Mouse (Mus musculus) retina, postnatal 1 day (tissue): ENCODE results near the gene Cluh.

ENCODE experiments used
- DNase-seq: peaks from one replicate; pipeline ENCODE4 v3.0.0-alpha.2; 2012

Cluh gene

DNA sequence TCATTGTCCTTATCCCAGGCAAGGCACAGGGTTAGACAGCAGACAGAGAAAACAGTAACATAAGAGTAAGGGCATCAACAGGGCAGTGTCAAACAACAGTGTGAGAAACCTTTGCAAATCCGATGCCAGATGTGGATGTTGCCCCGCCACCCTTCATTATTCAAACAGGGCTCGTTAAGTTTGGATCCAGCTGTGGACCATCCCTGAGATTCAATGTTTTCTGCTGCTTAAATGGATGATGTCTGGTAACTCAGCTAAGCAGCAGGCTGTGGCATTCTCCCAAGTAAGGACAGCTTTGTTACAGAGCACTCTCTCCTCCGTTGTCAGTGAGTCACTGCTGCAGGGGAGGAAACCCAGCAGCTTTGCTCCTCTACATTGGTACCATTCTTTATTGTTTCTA, 25.9 kb downstream of the Cluh start:
- no peak for DNase-seq

DNA sequence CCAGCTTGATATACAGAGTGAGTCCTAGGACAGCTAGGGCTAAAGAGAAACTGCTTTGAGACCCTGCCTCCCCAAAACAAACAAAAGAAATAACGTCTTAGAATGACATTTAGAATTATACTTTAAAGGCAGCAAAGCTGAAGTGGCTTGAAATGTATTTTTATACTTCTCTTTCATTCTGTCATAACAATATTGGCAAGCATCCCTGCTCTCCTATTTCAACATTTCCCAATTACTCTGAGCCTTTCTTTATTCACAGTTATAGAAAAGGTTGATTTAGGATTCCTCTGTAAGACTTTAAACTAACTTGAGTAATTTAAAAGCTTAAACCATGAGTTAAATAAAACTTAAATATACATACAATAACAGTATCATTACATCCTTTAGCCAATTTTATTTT, 42.9 kb downstream of the Cluh start:
- no peak for DNase-seq

DNA sequence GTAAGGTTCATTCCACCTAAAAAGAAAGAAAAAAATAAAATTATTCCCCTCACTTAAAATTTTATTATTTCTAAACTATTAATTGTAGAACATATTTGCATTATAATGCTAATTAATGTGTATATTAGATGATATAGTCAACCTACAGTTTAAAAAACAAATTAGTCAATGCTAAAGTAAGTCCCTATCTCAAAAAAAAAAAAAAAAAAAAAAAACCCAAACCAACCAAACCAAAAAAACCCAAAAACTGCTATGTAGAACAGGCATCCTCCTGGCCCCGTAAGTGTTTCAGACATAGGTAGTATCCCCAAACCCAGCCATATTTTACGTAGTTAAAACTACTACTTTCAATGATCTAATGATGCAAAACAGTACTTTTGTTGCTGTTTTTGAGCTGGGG, 50.2 kb downstream of the Cluh start:
- DNase-seq = no peak

DNA sequence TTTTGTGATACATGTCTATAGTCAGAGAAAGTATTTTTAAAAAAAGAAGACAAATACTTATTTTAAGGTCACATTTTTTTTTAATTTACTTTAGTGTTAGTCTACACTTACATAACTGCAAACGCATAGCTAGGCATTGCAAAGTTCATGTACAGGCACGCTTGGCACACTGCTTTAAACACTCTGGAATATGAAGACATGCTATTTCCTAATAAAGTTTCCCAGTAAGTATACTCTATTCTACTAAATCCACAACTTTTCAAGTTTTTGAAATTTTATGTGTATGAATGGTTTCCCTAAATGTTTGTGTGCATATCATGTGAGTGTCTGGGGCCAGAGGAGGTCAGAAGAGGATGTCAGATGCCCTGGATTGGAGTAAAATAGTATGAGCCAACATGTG, 54.8 kb downstream of the Cluh start:
- DNase-seq = no peak

DNA sequence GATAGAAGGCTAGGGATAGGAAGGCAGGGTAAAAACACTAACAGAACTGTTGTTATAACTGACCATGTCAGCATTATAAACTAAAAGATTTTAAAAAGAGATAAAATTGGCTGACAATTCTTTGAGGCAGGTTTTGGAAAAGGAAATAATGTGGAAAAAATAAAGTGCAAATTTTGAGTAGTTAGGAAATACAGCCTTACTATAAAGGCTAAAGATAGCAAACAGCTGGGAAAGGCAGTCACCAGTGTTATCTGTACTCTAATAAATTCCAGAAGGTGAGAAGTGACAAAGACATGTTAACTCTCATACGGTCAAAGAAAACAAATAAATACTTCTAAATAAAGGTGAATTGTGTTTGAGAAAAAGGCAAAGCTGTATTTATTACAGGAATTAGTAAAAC, 59.5 kb downstream of the Cluh start:
- DNase-seq = no peak

DNA sequence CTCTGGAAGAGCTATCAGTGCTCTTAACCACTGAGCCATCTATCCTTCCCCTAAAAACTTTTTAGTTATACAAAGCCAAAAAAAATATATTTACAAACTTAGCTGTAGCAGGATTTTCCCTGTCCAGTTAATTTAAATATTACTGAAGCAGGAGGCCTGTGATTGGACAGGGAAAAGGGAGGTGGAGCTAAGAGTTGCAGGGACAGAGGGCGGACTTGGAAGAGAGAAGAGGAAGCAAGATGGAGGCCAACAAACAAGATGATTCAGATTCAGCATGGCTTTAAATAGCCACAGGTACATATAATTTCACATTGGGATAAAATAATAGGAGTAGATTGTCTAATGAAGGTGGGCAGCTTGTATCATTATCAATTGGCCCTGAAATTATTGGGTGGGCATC, 61.4 kb downstream of the Cluh start:
- DNase-seq = no peak

DNA sequence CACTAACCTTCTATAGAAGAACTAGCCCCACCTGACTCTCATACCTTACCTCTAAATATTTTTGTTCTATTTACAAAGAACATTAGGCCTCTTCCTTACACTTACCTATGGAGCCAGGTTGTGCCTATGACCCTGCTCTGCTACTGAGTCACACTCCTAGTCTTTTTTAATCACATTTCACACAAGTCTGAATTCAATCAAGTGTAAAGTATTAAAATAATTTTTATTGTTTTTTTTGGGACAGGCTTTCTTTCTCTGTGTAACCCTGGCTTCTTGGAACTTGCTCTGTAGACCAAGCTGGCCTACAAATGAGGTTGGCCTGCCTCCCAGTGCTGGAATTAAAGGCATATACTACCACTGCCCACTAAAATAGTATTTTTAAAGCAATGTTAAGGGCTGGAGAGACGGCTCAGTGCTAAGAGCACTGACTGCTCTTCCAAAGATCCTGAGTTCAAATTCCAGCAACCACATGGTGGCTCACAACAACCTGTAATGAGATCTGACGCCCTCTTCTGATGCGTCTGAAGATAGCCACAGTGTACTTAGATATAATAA, 66.8 kb downstream of the Cluh start:
- DNase-seq = no peak
